Mouse (Mus musculus) E14TG2a.4 (cell line): ENCODE results near the gene Fyn.

ENCODE experiments used
- H3K27me3 ChIP-seq: 2 replicates; pipeline ENCODE4 v1.6.1; 2014; ENCODE audit warnings: low read length, control low read depth; ENCODE audit not compliant: insufficient read depth
- H3K36me3 ChIP-seq: 2 replicates; pipeline ENCODE4 v1.6.1; 2014; ENCODE audit warnings: low read length, control low read depth; ENCODE audit not compliant: insufficient read depth
- H3K4me1 ChIP-seq: replicated peaks from 2 replicates; pipeline ENCODE4 v1.6.1; 2014; ENCODE audit warnings: low read depth, low read length, control low read depth
- H3K4me3 ChIP-seq: replicated peaks from 2 replicates; pipeline ENCODE4 v1.5.1; 2014; ENCODE audit warnings: mild to moderate bottlenecking, low read length
- H3K9me3 ChIP-seq: 2 replicates; pipeline ENCODE4 v1.6.1; 2014; ENCODE audit warnings: low read length, control low read depth
- CTCF ChIP-seq: conservative IDR thresholded peaks from 2 replicates; pipeline ENCODE4 v1.5.1; 2014; ENCODE audit warnings: low read length
- NANOG ChIP-seq: IDR thresholded peaks from 2 replicates; pipeline ENCODE4 v1.6.1; 2014; ENCODE audit warnings: borderline replicate concordance, low read length, mixed read lengths
- POU5F1 ChIP-seq: IDR thresholded peaks from 2 replicates; pipeline ENCODE4 v1.6.1; 2014; ENCODE audit warnings: low read length, borderline replicate concordance

The Fyn gene

DNA sequence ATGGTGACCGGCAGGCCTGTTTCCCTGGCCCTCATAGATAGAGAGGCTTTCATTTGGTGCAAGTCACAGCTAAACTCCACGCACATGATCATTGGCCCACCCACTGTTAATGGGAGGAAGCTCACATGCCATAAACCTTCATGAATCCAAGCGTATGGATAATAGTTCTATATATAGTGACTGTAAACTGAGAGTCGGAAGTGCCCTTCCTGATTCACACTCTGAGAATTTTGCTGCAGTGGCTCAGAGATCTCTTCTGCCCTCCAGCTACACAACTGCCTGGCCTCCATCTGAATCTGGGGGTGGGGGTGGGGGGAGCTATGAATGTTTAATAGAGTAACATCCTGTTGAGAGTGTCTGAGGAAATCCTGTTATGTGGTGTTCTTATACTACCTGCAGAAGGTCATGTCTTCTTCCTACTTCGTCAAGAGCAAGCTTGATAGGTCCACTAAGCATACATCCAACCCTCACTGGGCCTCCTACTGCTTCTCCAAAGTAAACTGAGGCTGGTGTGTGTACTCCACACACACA, 153.3 kb downstream of the Fyn start:
- Histone ChIP-seq H3K9me3 (no peaks in the 10 kb centered on the region), H3K4me3 (no peak overlapping the region), H3K36me3 (no peaks in the 10 kb centered on the region), H3K4me1 (peaks cover 52% of the 10 kb centered on the region), H3K27me3 (no peaks in the 10 kb centered on the region)
- no peak for TF ChIP-seq CTCF
- TF ChIP-seq POU5F1, result no peak
- TF ChIP-seq NANOG, result no peak

DNA sequence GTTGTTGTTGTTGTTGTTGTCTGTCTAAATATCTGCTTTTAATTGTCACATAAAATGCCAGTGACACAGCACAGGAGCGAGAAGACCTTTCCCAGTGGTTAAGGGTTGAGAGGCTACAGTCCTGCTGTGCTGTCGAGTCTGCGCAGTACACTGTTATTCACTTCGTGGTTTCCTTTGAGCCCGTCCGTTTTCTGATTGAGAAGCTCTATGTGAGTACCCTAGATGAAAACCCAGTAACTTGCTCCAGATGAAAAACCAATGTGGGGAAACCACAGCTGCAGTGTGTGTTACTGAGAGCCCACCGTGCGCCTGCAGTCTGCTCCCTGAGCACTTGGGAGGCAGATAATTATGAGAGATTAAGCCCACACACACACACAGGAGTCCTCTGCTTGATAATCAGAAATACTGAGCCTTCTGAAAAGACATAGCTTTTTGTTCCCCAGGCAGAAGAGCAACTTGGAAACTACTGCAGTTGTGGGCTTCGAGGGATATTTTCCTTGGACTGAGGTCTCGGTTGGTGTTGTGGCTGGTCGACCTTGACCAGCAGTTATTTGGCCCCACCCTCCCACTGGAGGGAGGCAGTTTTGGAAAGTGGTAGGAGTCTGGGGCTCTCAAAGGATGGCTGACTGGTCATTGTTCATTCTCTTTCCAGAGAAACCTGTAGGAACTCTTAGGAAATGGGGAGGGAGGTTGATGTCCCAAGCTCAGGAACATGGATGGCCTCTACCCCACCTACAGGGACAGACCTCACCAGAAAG, 154.4 kb downstream of the Fyn start:
- H3K4me3 ChIP-seq, result no peak overlapping the region
- no peaks in the 10 kb centered on the region for H3K9me3 ChIP-seq
- TF ChIP-seq CTCF (no peak), NANOG (no peak), POU5F1 (no peak)
- peaks cover 61% of the 10 kb centered on the region for H3K4me1 ChIP-seq
- H3K27me3 ChIP-seq, result no peaks in the 10 kb centered on the region
- H3K36me3 ChIP-seq, result no peaks in the 10 kb centered on the region

DNA sequence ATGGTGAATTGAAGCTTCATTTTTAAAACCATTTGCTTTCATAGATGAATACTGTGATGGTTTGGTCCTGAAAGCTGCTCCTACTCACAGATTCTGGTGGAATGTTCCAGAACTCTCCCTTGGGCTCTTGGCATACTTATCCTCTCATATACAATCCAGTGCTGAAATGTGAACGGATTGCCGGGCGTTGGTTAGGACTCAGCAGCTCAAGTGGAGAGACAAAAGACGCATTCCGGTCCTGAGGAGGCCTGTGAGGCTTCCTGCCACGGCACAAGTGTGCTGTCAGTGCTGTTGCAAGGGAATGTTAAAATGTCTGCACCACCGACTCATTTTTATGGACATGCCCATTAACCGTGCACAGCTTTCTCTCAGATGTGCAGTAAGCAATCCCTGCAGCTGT, 155.7 kb downstream of the Fyn start:
- Histone ChIP-seq H3K27me3 (no peaks in the 10 kb centered on the region), H3K9me3 (no peaks in the 10 kb centered on the region), H3K36me3 (no peaks in the 10 kb centered on the region), H3K4me1 (peaks cover 65% of the 10 kb centered on the region), H3K4me3 (no peak overlapping the region)
- TF ChIP-seq NANOG, result no peak
- TF ChIP-seq CTCF, result no peak
- TF ChIP-seq POU5F1, result no peak

DNA sequence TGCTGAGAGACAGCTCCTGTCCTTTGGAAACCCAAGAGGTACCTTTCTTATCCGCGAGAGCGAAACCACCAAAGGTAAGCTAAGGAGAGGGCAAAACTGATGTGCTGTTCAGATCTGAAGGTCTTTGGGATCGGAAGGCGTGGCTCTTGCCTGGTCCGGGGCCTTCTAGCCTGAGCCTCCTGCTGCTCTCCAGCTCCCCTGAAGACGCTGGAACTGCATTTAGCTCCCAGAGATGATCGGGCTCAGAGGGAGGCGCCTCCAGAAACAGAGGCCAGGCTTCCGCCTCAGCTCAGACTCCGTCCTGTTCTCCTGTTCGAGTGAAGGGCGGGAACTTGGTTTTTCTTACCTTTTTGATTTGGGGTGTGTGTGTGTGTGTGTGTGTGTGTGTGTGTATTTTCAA, 156.8 kb downstream of the Fyn start:
- no peak for TF ChIP-seq POU5F1
- Histone ChIP-seq H3K27me3 (no peaks in the 10 kb centered on the region), H3K4me1 (peaks cover 65% of the 10 kb centered on the region), H3K9me3 (no peaks in the 10 kb centered on the region), H3K4me3 (no peak overlapping the region), H3K36me3 (no peaks in the 10 kb centered on the region)

DNA sequence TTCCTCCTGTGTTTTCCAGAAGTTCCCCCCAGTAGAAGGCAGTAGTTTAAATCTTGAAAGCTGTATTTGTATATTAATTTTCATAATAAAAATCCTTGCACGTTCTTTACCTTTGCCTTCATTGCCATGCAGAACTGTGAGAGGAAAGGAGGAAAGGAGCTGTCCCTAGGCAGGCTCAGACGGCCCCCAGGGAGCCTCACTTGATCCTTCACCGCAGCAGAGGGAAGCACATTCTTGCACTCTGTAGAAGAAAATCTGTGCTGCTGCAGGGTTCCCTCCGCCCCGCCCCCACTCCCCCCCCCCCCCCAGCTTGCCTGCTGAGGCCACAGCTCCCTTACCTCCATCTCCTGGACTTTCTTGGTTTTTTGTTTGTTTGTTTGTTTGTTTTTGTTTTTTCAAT, 158.5 kb downstream of the Fyn start:
- Histone ChIP-seq H3K36me3 (no peaks in the 10 kb centered on the region), H3K4me1 (peaks cover 65% of the 10 kb centered on the region), H3K4me3 (no peak overlapping the region), H3K9me3 (no peaks in the 10 kb centered on the region), H3K27me3 (no peaks in the 10 kb centered on the region)
- TF ChIP-seq NANOG (no peak), CTCF (no peak), POU5F1 (no peak)

DNA sequence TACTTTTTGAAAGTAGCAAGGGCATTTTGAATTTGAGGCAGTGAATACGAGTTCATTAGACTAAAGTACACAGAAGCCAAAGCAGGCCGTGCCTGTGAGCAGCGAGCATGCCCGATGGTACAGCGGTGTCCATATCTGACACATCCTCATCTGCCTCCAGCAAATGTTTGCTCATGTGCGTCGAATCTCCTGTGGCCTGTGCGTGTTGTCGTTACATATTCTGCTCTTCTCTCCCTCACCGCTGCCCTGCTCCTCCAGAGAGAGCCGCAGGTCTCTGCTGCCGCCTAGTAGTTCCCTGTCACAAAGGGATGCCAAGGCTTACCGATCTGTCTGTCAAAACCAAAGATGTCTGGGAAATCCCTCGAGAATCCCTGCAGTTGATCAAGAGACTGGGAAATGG, 160.5 kb downstream of the Fyn start:
- TF ChIP-seq NANOG (no peak), CTCF (no peak), POU5F1 (no peak)
- Histone ChIP-seq H3K36me3 (no peaks in the 10 kb centered on the region), H3K9me3 (no peaks in the 10 kb centered on the region), H3K4me1 (peaks cover 67% of the 10 kb centered on the region), H3K27me3 (no peaks in the 10 kb centered on the region), H3K4me3 (no peak overlapping the region)

DNA sequence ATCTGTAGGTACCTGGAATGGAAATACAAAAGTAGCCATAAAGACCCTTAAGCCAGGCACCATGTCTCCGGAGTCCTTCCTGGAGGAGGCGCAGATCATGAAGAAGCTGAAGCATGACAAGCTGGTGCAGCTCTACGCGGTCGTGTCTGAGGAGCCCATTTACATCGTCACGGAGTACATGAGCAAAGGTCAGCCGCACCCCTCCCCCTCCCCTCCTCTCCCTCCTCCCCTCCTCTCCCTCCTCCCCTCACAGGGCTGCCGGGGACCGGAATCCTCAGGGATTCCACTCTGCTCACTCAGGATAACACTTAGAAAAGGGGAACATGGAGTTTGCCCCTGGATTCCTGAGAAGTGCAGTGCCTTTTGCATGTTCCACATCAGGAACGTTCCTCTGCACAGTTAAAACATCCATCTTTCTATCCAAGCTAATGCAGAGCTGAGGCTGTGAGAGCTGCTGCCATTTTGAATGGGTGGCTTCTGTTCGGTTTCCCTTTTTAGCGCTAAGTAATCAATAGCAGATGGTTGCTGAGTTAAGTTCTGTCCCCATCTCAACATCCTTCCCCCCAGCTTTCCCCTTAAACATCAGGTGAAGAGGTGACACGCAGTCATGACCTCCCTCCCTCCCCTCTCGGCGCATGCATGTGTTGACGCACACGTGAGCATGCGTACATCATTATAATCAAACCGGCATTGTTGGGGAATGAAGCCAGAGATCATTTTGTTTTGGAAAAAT, 163.5 kb downstream of the Fyn start:
- TF ChIP-seq CTCF (no peak), NANOG (no peak), POU5F1 (no peak)
- Histone ChIP-seq H3K4me3 (no peak overlapping the region), H3K4me1 (peaks cover 52% of the 10 kb centered on the region), H3K36me3 (no peaks in the 10 kb centered on the region), H3K27me3 (no peaks in the 10 kb centered on the region), H3K9me3 (no peaks in the 10 kb centered on the region)

DNA sequence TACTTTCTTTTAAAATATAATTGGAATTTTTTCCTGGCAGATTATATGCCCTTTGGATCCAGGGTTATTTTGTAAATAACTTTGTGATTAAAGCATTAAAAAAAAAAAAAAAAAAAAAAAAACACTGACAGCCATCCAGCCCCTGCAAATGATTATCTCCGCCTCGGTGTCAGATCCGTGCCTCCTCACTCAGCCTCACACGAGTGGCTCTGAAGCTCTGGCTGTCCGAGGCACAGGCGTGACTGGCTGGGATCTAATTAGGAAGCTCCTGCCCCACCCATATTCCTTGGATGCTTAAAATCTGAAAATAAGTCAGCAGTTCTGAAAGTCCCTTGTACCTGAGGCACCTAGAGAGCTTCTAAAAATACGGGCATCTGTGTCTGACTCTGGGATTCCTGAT, 164.2 kb downstream of the Fyn start:
- no peak for TF ChIP-seq POU5F1
- TF ChIP-seq CTCF, result no peak
- no peak for TF ChIP-seq NANOG
- Histone ChIP-seq H3K27me3 (no peaks in the 10 kb centered on the region), H3K4me3 (no peak overlapping the region), H3K4me1 (peaks cover 51% of the 10 kb centered on the region), H3K9me3 (no peaks in the 10 kb centered on the region), H3K36me3 (no peaks in the 10 kb centered on the region)
